Mouse (Mus musculus) thymus, adult 2 months (tissue): ENCODE measurements around the gene Pheta2.

Experiments
- CTCF ChIP-seq: fragments of 200-500 bp; IDR thresholded peaks from 2 replicates; pipeline ENCODE4 v1.5.1; 2012; ENCODE audit warnings: mild to moderate bottlenecking, control low read depth, low read length, moderate library complexity, borderline replicate concordance; ENCODE audit not compliant: control insufficient read depth, poor library complexity, insufficient read depth; ENCODE audit errors: extremely low read depth
- POLR2A ChIP-seq: fragments of 200-500 bp; IDR thresholded peaks from 2 replicates; pipeline ENCODE4 v1.6.1; 2012; ENCODE audit warnings: mild to moderate bottlenecking, low read length, control low read depth, moderate library complexity; ENCODE audit not compliant: control insufficient read depth, poor library complexity, insufficient read depth; ENCODE audit errors: extremely low read depth

- TF ChIP-seq CTCF (no peak), POLR2A (no peak)
Observed at GRCm38 (mm10) chr15:82294059-82294458, 44.7 kb upstream of the Pheta2 start.
